Mouse (Mus musculus): ENCODE measurements around the gene Rpl32. TPM values are rescaled to one million over a fixed set of nuclear protein-coding genes. Genes with fewer than 3 reads are reported as not detected.
A peak's percentile ranks its signal among the peaks of the same experiment; 100 is the strongest.
"Not testable (repeated sequence)": the region's sequence is repeated elsewhere in the genome, so short reads cannot be mapped to it uniquely, and the experiment has no call there.

The Rpl32 gene
- polyA plus RNA-seq, 1 experiment: 89.1 TPM

DNA sequence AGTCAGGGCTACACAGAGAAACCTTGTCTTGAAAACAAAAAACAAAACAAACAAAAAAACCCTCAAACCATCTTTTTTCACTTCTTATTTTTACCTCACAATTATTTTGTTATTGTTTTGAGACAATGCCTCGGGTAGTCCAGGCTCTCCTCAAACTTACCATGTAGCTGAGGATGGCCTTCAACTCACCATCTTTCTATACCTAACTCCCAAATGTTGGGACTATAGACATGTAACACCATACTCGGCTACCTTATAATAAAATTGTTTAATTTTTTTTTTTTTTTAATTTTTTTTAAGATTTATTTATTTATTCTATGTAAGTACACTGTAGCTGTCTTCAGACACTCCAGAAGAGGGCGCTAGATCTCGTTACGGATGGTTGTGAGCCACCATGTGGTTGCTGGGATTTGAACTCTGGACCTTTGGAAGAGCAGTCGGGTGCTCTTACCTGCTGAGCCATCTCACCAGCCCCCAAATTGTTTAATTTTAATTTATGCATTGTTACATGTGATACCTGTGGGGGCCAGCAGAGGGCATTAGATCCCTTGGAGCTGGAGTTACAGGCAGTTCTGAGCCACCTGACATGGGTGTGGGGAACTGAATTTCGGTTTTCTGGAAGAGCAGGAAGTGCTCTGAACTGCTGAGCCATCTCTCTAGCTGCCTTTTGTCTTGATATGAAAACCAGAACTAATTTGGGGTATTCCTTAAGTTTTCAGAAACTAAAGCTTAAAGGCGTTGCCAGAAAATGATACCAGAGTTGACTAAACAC, 38.3 kb upstream of the Rpl32 start:
- Histone ChIP-seq H3K27me3 (ENCODE audit: control insufficient read depth) (no peaks in the 10 kb centered on the region), H3K9me3 (ENCODE audit: control insufficient read depth, low read length) (no peaks in the 10 kb centered on the region), H3K36me3 (ENCODE audit: control insufficient read depth) (peaks cover 93% of the 10 kb centered on the region), H3K4me1 (ENCODE audit: control insufficient read depth) (peaks cover 14% of the 10 kb centered on the region), H3K4me3 (replicated peaks) (no peak overlapping the region)
- TF ChIP-seq GATA1 (IDR thresholded peaks at IDR 0.05; ENCODE audit: low read length): no peak
- no peak for TF ChIP-seq TAL1 (IDR thresholded peaks at IDR 0.05; ENCODE audit: low read length)

- peaks cover 90% of the 10 kb centered on the region for H3K36me3 ChIP-seq (ENCODE audit: control insufficient read depth)
- H3K4me3 ChIP-seq (replicated peaks): no peak overlapping the region
- H3K4me1 ChIP-seq (ENCODE audit: control insufficient read depth): peaks cover 6% of the 10 kb centered on the region
- TF ChIP-seq GATA1 (IDR thresholded peaks at IDR 0.05; ENCODE audit: low read length) (no peak), TAL1 (IDR thresholded peaks at IDR 0.05; ENCODE audit: low read length) (no peak)
- no peaks in the 10 kb centered on the region for H3K9me3 ChIP-seq (ENCODE audit: control insufficient read depth, low read length)
- no peaks in the 10 kb centered on the region for H3K27me3 ChIP-seq (ENCODE audit: control insufficient read depth)
Observed at GRCm38 (mm10) chr6:115845006-115845405, 36.5 kb upstream of the Rpl32 start.

GRCm38 (mm10) chr6:115838745-115839144, 30.2 kb upstream of the Rpl32 start:
- H3K4me3 ChIP-seq (replicated peaks): peak overlapping the region; percentile 53
- TF ChIP-seq TAL1 (IDR thresholded peaks at IDR 0.05; ENCODE audit: low read length) (no peak), GATA1 (IDR thresholded peaks at IDR 0.05; ENCODE audit: low read length) (no peak)
- H3K4me1 ChIP-seq (ENCODE audit: control insufficient read depth): peaks cover 26% of the 10 kb centered on the region
- no peaks in the 10 kb centered on the region for H3K9me3 ChIP-seq (ENCODE audit: control insufficient read depth, low read length)
- peaks cover 38% of the 10 kb centered on the region for H3K36me3 ChIP-seq (ENCODE audit: control insufficient read depth)
- no peaks in the 10 kb centered on the region; the same call in 1 of the 2 replicates for H3K27me3 ChIP-seq (ENCODE audit: control insufficient read depth)

GRCm38 (mm10) chr6:115838161-115838597, 29.6 kb upstream of the Rpl32 start, which contains the start of gene Efcab12:
TSS of gene Efcab12 (minus strand) at chr6:115838412.
- Histone ChIP-seq H3K4me1 (ENCODE audit: control insufficient read depth) (peaks cover 26% of the 10 kb centered on the region), H3K4me3 (replicated peaks) (peak within 1 kb of the TSS; percentile 53), H3K27me3 (ENCODE audit: control insufficient read depth) (no peaks in the 10 kb centered on the region; the same call in 1 of the 2 replicates), H3K9me3 (ENCODE audit: control insufficient read depth, low read length) (no peaks in the 10 kb centered on the region), H3K36me3 (ENCODE audit: control insufficient read depth) (peaks cover 33% of the 10 kb centered on the region)
- TF ChIP-seq TAL1 (IDR thresholded peaks at IDR 0.05; ENCODE audit: low read length): no peak
- no peak for TF ChIP-seq GATA1 (IDR thresholded peaks at IDR 0.05; ENCODE audit: low read length)

GRCm38 (mm10) chr6:115833861-115834260, 25.3 kb upstream of the Rpl32 start:
- TF ChIP-seq TAL1 (IDR thresholded peaks at IDR 0.05; ENCODE audit: low read length) (no peak), GATA1 (IDR thresholded peaks at IDR 0.05; ENCODE audit: low read length) (no peak)
- no peaks in the 10 kb centered on the region; the same call in 1 of the 2 replicates for H3K27me3 ChIP-seq (ENCODE audit: control insufficient read depth)
- peaks cover 42% of the 10 kb centered on the region for H3K4me1 ChIP-seq (ENCODE audit: control insufficient read depth)
- H3K36me3 ChIP-seq (ENCODE audit: control insufficient read depth): no peaks in the 10 kb centered on the region
- no peak overlapping the region for H3K4me3 ChIP-seq (replicated peaks)
- H3K9me3 ChIP-seq (ENCODE audit: control insufficient read depth, low read length): no peaks in the 10 kb centered on the region

DNA sequence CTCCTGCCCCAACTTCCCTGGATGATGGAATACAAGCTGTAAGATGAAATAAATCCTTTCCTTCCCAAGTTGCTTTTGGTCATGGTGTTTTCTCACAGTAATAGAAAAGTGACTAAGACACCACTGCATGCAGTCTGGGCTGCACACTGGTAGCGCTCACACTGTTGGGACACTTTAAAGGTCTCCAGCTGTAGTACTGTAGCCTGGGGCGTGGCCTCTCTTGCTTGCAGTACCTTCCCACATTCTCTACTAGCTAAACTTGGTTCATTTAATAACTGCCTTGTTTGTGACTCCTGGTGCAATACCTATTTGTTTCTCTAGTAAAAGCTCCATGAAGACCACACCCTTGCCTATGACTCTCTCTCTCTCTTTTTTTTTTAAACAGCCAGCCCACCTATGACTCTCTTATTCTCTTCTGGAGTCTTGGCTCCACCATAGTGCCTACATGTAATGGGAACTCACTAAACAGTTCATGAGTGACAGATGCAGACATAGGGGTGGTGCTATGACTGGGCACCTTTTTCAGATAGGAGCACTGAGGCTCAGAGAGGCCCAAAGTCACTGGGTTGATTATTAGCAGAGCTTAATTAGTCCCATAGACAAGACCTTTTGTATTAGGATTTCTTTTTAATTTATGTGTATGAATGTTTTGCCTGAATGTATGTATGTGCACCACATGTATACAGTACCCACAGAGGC, 23.8 kb upstream of the Rpl32 start:
- TF ChIP-seq TAL1 (IDR thresholded peaks at IDR 0.05; ENCODE audit: low read length): no peak
- TF ChIP-seq GATA1 (IDR thresholded peaks at IDR 0.05; ENCODE audit: low read length): no peak
- Histone ChIP-seq H3K27me3 (ENCODE audit: control insufficient read depth) (no peaks in the 10 kb centered on the region; the same call in 1 of the 2 replicates), H3K9me3 (ENCODE audit: control insufficient read depth, low read length) (no peaks in the 10 kb centered on the region), H3K4me1 (ENCODE audit: control insufficient read depth) (peaks cover 27% of the 10 kb centered on the region), H3K36me3 (ENCODE audit: control insufficient read depth) (no peaks in the 10 kb centered on the region), H3K4me3 (replicated peaks) (no peak overlapping the region)

DNA sequence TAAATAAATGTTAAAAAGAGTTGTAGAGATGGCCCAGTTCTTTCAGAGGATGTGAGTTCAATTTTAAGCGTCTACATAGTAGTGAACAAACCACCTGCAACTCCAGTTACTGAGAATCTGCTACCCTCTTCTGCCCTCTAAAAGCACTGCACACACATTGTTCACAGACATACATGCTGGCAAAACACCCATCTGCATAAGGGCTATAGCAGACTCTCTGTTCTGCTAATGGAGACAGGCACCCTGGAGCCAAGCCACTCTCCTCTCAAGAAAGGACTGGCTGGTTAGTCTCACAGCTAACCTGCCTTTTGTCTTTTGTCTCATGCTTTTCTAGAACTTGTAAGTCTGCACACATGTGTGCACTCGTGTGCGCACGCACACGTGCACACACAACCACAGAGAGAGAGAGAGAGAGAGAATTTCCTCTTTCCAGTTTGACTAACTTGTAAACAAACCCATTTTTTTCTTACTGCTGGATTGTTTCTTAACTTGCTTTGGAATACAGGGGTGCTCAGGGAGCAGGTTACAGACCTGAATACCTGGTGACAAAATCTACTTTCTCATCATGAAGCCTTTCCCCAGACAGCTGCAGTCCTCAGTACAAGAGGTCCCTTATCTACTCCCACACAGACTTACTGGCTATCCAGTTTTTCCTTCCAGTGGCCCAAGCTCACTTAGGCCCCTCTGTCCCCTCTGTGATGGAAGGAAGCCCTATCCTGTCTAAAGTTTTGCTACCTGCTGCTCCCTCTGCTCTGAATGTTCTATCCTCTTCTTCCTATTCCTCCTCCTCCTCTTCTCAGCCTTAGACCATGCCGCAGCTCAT, 22.4 kb upstream of the Rpl32 start:
- no peak overlapping the region for H3K4me3 ChIP-seq (replicated peaks)
- TF ChIP-seq GATA1 (IDR thresholded peaks at IDR 0.05; ENCODE audit: low read length) (no peak), TAL1 (IDR thresholded peaks at IDR 0.05; ENCODE audit: low read length) (no peak)
- no peaks in the 10 kb centered on the region for H3K9me3 ChIP-seq (ENCODE audit: control insufficient read depth, low read length)
- no peaks in the 10 kb centered on the region; the same call in 1 of the 2 replicates for H3K27me3 ChIP-seq (ENCODE audit: control insufficient read depth)
- peaks cover 25% of the 10 kb centered on the region for H3K4me1 ChIP-seq (ENCODE audit: control insufficient read depth)
- H3K36me3 ChIP-seq (ENCODE audit: control insufficient read depth): no peaks in the 10 kb centered on the region

- not testable (repeated sequence) for H3K36me3 ChIP-seq (ENCODE audit: control insufficient read depth); H3K27me3 ChIP-seq (ENCODE audit: control insufficient read depth); H3K9me3 ChIP-seq (ENCODE audit: control insufficient read depth, low read length); H3K4me3 ChIP-seq (replicated peaks)
- H3K4me1 ChIP-seq (ENCODE audit: control insufficient read depth): peaks cover 34% of the 10 kb centered on the region
Observed at GRCm38 (mm10) chr6:115823850-115824464, 15.4 kb upstream of the Rpl32 start.

Measured in erythroblast, embryonic 14.5 days (primary cell).